Mouse (Mus musculus) A20 (cell line): ENCODE results near the gene Zbtb40.

ENCODE experiments used
- DNase-seq: peaks from one replicate; pipeline ENCODE4 v3.0.0-alpha.2; 2011; ENCODE audit warnings: low read depth, low spot score

The Zbtb40 gene

DNA sequence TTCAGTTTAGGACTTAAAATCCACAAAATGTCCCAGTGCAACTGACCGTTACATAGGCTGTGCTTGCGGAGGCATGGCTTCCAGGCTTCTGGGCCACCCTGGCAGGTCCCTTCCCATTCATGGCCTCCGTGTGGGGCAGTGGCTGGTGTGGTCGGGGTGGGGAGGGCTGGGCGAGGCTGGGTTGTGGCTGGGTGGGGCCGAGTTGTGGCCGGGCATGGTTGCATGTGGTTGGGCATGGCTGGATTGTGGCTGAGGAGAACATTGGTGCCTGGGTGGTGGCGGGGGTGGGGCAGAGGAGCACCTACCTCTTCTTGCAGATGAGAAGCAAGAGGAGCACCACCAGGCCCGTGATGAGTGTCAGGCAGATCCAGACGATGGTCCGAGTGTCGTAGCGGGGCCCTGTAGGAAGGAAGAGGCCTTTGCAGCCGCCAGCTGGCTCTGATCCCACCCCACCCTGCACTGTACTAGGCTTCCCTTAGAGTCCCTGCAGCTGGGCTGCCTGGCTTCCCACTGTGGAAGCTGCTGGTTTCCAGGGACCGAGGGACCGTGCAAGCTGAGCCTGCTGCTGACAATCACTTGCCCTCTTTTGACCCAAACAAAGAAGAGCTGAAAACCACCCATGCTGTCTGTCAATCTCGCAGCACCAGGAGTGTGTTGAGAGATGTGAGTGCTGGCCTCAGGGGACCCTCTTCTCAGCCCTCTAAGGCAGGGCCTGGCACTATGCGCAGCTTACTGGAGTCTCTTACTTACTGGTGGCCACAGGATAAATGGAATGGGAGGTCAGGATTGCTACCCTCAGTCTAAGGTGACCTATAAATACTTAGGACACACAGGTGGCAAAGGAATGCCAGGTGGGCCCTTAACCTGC is 113.6 kb downstream of the Zbtb40 start:
- DNase-seq = no peak

DNA sequence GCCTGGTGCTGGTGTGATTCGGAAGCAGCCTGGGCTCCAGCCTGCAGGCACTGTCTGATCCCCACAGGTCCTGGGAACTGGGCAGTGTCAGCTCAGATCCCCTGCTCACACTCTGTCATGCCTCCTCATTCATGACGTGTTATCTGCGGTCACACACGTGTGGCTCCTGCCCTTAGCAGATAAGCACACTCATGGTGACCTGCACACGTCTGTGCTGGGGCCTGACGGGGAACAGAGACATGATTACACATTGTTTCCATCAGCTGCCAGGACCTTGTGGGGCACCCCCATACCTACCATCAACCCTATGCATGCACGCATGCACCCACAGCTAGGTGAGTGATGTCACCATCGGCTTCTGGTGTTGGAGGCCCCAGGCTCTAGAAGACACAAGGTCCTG is 118.1 kb downstream of the Zbtb40 start:
- DNase-seq = no peak
